Mouse (Mus musculus) liver, embryonic 11.5 days (tissue): ENCODE measurements around the gene Tanc1. TPM values are rescaled to one million over a fixed set of nuclear protein-coding genes. Genes with fewer than 3 reads are reported as not detected.

Experiments
- ATAC-seq: fragments of 200-750 bp; cut with Nextera tagmentation; replicated peaks from 2 replicates; pipeline ENCODE4 v1.8.0; 2017; ENCODE audit warnings: moderate number of reproducible peaks, mild to moderate bottlenecking, moderate TSS enrichment, moderate library complexity; ENCODE audit not compliant: low FRiP score
- DNase-seq: peaks from one replicate; pipeline ENCODE4 v3.0.0-alpha.2; 2017; ENCODE audit warnings: low spot score
- H3K27ac ChIP-seq: fragments of 300-500 bp; sonication (generic); 2 replicates; pipeline ENCODE4 v1.5.1; 2014; ENCODE audit warnings: mild to moderate bottlenecking, low read depth, low read length, control low read depth
- H3K27me3 ChIP-seq: fragments of 300-500 bp; sonication (generic); replicated peaks from 2 replicates; pipeline ENCODE4 v1.6.1; 2014; ENCODE audit warnings: low read length, mixed read lengths; ENCODE audit not compliant: control insufficient read depth, insufficient read depth
- H3K36me3 ChIP-seq: fragments of 300-500 bp; sonication (generic); 2 replicates; pipeline ENCODE4 v1.6.1; 2014; ENCODE audit warnings: mild to moderate bottlenecking, low read length, moderate library complexity, mixed read lengths; ENCODE audit not compliant: control insufficient read depth, insufficient read depth
- H3K4me1 ChIP-seq: fragments of 300-500 bp; sonication (generic); replicated peaks from 2 replicates; pipeline ENCODE4 v1.6.1; 2014; ENCODE audit warnings: low read length, mixed read lengths; ENCODE audit not compliant: control insufficient read depth, insufficient read depth
- H3K4me2 ChIP-seq: fragments of 300-500 bp; sonication (generic); 2 replicates; pipeline ENCODE4 v1.6.1; 2014; ENCODE audit warnings: mild to moderate bottlenecking, control low read depth, moderate library complexity
- H3K4me3 ChIP-seq: fragments of 300-500 bp; sonication (generic); 2 replicates; pipeline ENCODE4 v1.5.1; 2014; ENCODE audit warnings: low read depth, low read length, control low read depth
- H3K9ac ChIP-seq: fragments of 300-500 bp; sonication (generic); 2 replicates; pipeline ENCODE4 v1.6.1; 2014; ENCODE audit warnings: low read depth, low read length, control low read depth
- H3K9me3 ChIP-seq: fragments of 300-500 bp; sonication (generic); 2 replicates; pipeline ENCODE4 v1.6.1; 2016; ENCODE audit warnings: low read length, inconsistent platforms, mixed read lengths; ENCODE audit not compliant: control insufficient read depth
- WGBS: fragments of 180-500 bp; shearing (Covaris S2); extraction: QIAGEN DNeasy Blood & Tissue Kit; methylation state at CpG from one replicate; pipeline ENCODE4 v1.1.7; 2014; 5-methylcytosine and 5-hydroxymethylcytosine counted together
- polyA plus RNA-seq: library from polyadenylated mRNA; unstranded; fragments of >200 nt; fragmentation: Nextera tagmentation; extraction: Ambion mirVana; gene quantifications from 2 replicates; pipeline ENCODE4 v1.2.1, GENCODE M21; 2014

Tanc1 gene
- polyA plus RNA-seq, 1 experiment from 2014 or later: 12.5 TPM

DNA sequence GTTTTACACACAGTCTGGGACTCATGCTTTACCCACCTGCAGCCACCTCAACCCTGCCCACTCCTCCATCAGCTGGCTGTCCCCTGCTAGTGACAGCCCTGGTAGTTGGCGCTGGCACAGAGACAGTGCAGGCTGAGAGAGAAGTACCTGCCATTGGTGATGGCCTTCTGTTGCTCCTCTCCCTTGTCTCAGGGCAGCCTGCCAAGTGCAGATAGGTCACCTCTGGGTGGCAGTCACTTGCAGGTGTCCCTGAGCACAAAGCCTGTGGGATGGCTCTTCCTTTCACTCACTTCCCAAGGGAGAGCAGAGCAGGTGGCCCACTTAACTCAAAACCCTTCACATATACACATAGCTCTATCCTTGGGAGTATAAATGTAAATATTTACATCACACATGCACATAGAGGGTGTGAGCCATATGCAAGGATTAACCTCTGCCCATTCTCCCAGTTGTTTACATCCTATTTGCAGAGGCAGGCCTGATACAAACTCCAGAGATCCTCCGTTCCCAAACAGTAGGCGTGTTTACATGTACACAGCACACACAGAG, 106.0 kb downstream of the Tanc1 start:
- ATAC-seq (no peak), DNase-seq (no peak)
- Histone ChIP-seq H3K27ac (no peak overlapping the region), H3K4me2 (no peak overlapping the region), H3K9ac (no peak overlapping the region), H3K36me3 (no peaks in the 10 kb centered on the region), H3K27me3 (no peaks in the 10 kb centered on the region), H3K9me3 (no peaks in the 10 kb centered on the region), H3K4me3 (no peak overlapping the region), H3K4me1 (peaks cover 10% of the 10 kb centered on the region; the same call in 1 of the 2 replicates)
- WGBS: 69% methylated on average over 3 of the region's 3 CpGs

DNA sequence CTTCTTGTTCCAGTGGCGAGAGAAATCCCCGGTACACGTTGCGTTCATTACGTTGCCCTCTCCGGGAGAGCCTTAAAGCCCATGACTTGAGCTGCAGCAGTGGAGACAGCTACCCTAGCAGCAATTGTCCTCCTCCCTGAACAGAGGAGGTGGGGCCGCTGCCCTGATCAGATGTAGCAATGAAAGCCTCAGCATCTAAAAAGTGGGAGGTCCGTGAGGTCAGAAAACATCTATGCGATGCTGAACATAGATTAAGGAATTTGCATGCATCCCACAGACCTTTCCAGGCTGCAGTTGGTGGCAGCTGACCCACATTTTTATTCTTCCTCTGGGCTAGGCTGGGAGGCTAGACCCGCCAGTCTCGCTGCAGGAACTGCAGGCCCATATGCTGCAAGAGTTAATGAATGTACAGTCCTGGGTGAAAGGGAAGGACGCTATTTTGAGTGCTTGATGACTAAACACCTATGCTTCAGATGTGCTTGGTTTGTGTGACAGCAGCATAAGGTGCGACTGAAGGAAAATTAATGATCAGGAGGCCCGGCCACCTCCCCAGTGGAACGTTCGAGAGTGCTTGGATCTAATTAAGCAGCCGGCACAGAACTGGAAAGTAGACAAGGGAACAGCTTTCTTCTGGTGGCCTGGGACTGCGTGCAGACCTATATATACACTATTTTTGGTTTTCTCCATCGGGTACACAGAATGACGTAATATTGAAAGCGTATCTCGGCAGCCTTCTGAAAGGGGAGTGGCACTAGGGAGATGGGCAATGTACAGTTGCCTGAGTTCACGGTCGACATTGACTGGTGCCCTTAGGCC, 107.0 kb downstream of the Tanc1 start:
- no peaks in the 10 kb centered on the region for H3K27me3 ChIP-seq
- DNase-seq: no peak
- H3K4me2 ChIP-seq: no peak overlapping the region
- no peaks in the 10 kb centered on the region for H3K9me3 ChIP-seq
- ATAC-seq: no peak
- no peak overlapping the region for H3K9ac ChIP-seq
- peaks cover 10% of the 10 kb centered on the region; the same call in 1 of the 2 replicates for H3K4me1 ChIP-seq
- no peaks in the 10 kb centered on the region for H3K36me3 ChIP-seq
- H3K27ac ChIP-seq: no peak overlapping the region
- no peak overlapping the region for H3K4me3 ChIP-seq
- 77% methylated on average over 24 of the region's 24 CpGs for WGBS

DNA sequence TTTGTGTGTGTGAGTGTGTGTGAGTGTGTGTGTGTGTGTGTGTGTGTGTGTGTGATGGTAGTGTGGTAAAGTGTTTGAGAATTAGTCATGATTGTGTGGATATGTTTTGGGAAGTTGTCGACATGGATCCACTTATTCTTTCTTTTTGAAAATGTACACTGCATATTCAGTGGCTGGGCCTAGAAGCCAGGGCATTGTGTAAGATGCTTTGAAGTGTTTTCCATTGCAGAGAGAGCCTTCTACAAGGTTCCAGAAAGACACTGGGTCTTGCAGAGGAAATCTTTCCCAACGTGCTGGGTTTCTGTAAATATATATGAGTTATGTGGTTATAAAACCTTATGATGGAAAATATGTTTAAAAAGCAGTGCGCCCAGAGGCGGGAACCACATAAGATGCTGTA, 108.0 kb downstream of the Tanc1 start:
- Histone ChIP-seq H3K36me3 (no peaks in the 10 kb centered on the region), H3K4me3 (no peak overlapping the region), H3K27ac (no peak overlapping the region), H3K9me3 (no peaks in the 10 kb centered on the region), H3K27me3 (no peaks in the 10 kb centered on the region), H3K4me1 (peaks cover 10% of the 10 kb centered on the region; the same call in 1 of the 2 replicates), H3K9ac (no peak overlapping the region), H3K4me2 (no peak overlapping the region)
- WGBS: 82% methylated on average over 4 of the region's 4 CpGs
- DNase-seq: no peak
- no peak for ATAC-seq

DNA sequence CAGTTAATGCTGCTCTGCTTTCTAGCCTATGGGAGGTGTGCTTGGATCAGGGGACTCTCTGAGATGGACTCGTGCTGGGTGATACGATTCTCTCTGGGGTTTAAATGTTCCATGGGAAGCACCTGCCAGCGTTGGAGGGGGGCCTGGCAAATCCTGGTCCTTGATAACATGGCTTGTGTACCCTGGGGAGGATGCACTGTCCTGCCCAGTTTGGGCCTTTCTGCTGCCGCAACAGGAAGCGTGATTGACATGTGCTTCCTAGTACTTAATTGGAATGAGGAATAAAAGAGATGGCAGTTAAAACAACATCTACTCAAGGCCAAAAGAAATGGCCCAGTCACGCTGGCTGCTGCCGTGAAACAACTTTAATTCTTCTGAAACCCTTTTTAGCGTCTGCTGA, 109.3 kb downstream of the Tanc1 start:
- no peak overlapping the region for H3K9ac ChIP-seq
- ATAC-seq (no peak), DNase-seq (no peak)
- 53% methylated on average over 8 of the region's 8 CpGs for WGBS
- H3K27me3 ChIP-seq: no peaks in the 10 kb centered on the region
- H3K4me2 ChIP-seq: no peak overlapping the region
- no peaks in the 10 kb centered on the region for H3K36me3 ChIP-seq
- no peak overlapping the region for H3K4me3 ChIP-seq
- no peaks in the 10 kb centered on the region for H3K9me3 ChIP-seq
- H3K27ac ChIP-seq: no peak overlapping the region
- peaks cover 10% of the 10 kb centered on the region; the same call in 1 of the 2 replicates for H3K4me1 ChIP-seq

DNA sequence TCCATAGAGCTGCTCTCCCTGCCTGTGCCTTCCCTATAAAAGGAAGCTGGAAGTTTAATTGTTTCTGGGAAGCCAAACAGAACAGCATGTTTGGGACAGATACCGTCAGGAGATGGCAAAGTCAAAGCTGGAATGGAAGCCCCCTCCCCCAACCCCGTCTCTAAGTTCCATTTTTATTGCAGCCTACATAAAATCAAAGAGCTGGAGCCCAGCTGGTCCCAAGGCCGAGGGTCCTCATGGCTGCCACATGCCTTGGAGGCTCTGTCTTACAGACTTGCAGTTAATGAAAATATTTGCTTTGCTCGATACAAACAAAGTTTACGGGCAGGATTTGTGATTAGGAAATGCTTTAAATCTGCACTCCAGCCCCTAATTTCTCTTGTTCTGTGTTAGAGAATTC, 109.9 kb downstream of the Tanc1 start:
- H3K4me1 ChIP-seq: peaks cover 10% of the 10 kb centered on the region; the same call in 1 of the 2 replicates
- 59% methylated on average over 5 of the region's 5 CpGs for WGBS
- H3K4me2 ChIP-seq: no peak overlapping the region
- no peaks in the 10 kb centered on the region for H3K36me3 ChIP-seq
- no peak overlapping the region for H3K4me3 ChIP-seq
- no peaks in the 10 kb centered on the region for H3K27me3 ChIP-seq
- DNase-seq (no peak), ATAC-seq (no peak)
- no peak overlapping the region for H3K9ac ChIP-seq
- no peak overlapping the region; the same call in 1 of the 2 replicates for H3K27ac ChIP-seq
- no peaks in the 10 kb centered on the region for H3K9me3 ChIP-seq

DNA sequence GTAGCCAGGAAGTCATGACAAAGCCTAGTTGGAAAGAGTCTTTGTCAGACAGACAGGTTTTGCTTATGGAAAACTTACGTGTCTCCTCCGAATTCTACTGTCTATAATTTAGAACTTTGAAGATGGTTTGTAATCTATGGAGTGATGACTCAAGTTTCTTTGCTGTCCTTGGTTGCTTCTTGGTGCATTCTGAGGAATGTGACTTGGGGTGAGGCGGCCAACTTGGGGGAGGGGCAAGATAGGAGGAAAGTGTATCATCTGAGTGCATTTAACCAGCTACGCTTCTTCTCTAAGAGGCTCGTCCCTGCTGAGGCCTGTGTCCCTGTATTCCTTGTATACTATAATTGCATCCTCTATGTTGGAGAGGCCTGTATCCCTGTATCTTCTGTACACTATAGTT, 111.5 kb downstream of the Tanc1 start:
- WGBS: 84% methylated on average over 5 of the region's 5 CpGs

DNA sequence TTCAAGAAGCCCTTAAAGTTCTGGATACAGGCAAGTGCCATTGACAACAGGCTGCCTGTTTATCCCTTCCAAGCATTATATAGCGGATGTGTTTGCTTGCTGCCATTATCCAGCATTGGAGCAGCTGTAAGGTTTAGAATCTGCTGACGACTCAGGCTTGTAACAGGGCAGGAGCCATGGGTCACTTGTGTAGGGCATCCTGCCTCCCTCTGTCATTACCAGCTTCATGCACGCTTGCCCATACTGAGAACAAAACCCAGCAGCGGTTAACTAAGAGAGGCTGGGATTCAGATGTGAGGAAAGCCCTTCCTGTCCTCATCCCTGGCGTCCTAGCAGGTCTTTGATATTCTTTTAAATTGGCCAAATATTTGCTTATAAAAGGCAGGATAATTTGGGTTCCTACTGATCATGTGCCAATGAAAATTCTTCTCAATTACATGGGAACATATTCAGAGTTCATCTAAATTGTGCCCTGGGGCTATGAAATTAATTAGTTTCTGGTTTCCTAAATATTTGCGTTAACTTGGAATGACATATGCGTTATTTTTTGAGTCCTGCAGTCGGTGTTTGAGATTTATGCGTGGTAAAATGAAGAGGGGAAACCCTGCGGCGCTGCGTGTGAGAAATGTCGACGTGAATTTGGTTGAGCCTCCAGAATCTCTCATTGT, 113.8 kb downstream of the Tanc1 start:
- WGBS: 85% methylated on average over 14 of the region's 14 CpGs
- H3K4me2 ChIP-seq: no peak overlapping the region
- H3K36me3 ChIP-seq: no peaks in the 10 kb centered on the region
- ATAC-seq (no peak), DNase-seq (no peak)
- H3K4me3 ChIP-seq: no peak overlapping the region
- H3K27ac ChIP-seq: no peak overlapping the region
- no peaks in the 10 kb centered on the region for H3K9me3 ChIP-seq
- no peak overlapping the region for H3K9ac ChIP-seq
- H3K4me1 ChIP-seq: peaks cover 6% of the 10 kb centered on the region; the same call in 1 of the 2 replicates
- H3K27me3 ChIP-seq: no peaks in the 10 kb centered on the region

More for the DNA sequence above, 111.5 kb downstream of the Tanc1 start:
- H3K36me3 ChIP-seq: no peaks in the 10 kb centered on the region
- no peak overlapping the region for H3K4me3 ChIP-seq
- H3K9me3 ChIP-seq: no peaks in the 10 kb centered on the region
- H3K27ac ChIP-seq: no peak overlapping the region
- H3K27me3 ChIP-seq: no peaks in the 10 kb centered on the region
- no peak overlapping the region for H3K9ac ChIP-seq
- H3K4me1 ChIP-seq: peaks cover 8% of the 10 kb centered on the region; the same call in 1 of the 2 replicates
- ATAC-seq: no peak
- H3K4me2 ChIP-seq: no peak overlapping the region
- no peak for DNase-seq

DNA sequence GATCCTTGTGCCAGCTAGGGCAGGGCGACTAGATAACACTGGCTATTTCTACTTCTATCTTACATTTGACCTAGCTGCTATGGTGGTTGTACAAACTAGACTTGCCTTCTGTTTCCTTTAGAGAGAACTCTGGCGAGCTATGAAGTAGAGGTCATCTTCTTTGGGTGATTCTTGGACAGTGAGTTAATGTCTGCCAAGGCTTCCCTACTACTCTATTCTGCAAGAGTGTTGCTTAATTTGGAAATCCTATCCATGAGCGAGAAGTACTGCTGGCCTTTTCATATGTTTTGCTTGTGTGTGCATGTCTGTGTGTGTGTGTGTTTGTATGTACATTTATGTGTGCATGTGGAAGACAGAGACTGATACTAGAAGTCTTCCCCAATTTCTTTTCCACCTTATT, 120.0 kb downstream of the Tanc1 start:
- no peak overlapping the region for H3K4me3 ChIP-seq
- no peak for ATAC-seq
- H3K9ac ChIP-seq: no peak overlapping the region
- 84% methylated on average over 3 of the region's 3 CpGs for WGBS
- no peak overlapping the region for H3K4me2 ChIP-seq
- H3K27ac ChIP-seq: no peak overlapping the region
- no peaks in the 10 kb centered on the region for H3K9me3 ChIP-seq
- H3K4me1 ChIP-seq: no peaks in the 10 kb centered on the region
- no peak for DNase-seq
- H3K36me3 ChIP-seq: no peaks in the 10 kb centered on the region
- H3K27me3 ChIP-seq: no peaks in the 10 kb centered on the region
